Mouse (Mus musculus) kidney, embryonic 15.5 days (tissue): Measurements from ENCODE around the gene Ryr2. TPM values are rescaled to one million over a fixed set of nuclear protein-coding genes. Genes with fewer than 3 reads are reported as not detected.
"Not testable (repeated sequence)": the region's sequence is repeated elsewhere in the genome, so short reads cannot be mapped to it uniquely, and the experiment has no call there.

Source experiments
- ATAC-seq: fragments of 200-750 bp; cut with Nextera tagmentation; replicated peaks from 2 replicates; pipeline ENCODE4 v1.8.0; 2017; ENCODE audit warnings: moderate TSS enrichment; ENCODE audit not compliant: low FRiP score
- H3K27ac ChIP-seq: fragments of 300-500 bp; sonication (generic); 2 replicates; pipeline ENCODE4 v1.5.1; 2015; ENCODE audit warnings: mild to moderate bottlenecking, inconsistent platforms
- H3K27me3 ChIP-seq: fragments of 300-500 bp; sonication (generic); 2 replicates; pipeline ENCODE4 v1.6.1; 2015; ENCODE audit warnings: inconsistent platforms
- H3K36me3 ChIP-seq: fragments of 300-500 bp; sonication (generic); 2 replicates; pipeline ENCODE4 v1.6.1; 2015; ENCODE audit warnings: inconsistent platforms
- H3K4me1 ChIP-seq: fragments of 300-500 bp; sonication (generic); 2 replicates; pipeline ENCODE4 v1.6.1; 2015; ENCODE audit warnings: inconsistent platforms
- H3K4me2 ChIP-seq: fragments of 300-500 bp; sonication (generic); 2 replicates; pipeline ENCODE4 v1.6.1; 2015; ENCODE audit warnings: moderate library complexity, mild to moderate bottlenecking, inconsistent platforms
- H3K4me3 ChIP-seq: fragments of 300-500 bp; sonication (generic); replicated peaks from 2 replicates; pipeline ENCODE4 v1.5.1; 2015; ENCODE audit warnings: mild to moderate bottlenecking, inconsistent platforms
- H3K9ac ChIP-seq: fragments of 300-500 bp; sonication (generic); 2 replicates; pipeline ENCODE4 v1.6.1; 2015; ENCODE audit warnings: mild to moderate bottlenecking, inconsistent platforms
- H3K9me3 ChIP-seq: fragments of 300-500 bp; sonication (generic); replicated peaks from 2 replicates; pipeline ENCODE4 v1.6.1; 2016; ENCODE audit warnings: inconsistent platforms
- WGBS: fragments of 180-500 bp; shearing (Covaris S2); methylation state at CpG from one replicate; pipeline ENCODE4 v1.1.7; 2015; ENCODE audit warnings: mixed read lengths; 5-methylcytosine and 5-hydroxymethylcytosine counted together
- polyA plus RNA-seq: library from polyadenylated mRNA; unstranded; fragments of >200 nt; fragmentation: Nextera tagmentation; extraction: Ambion mirVana; gene quantifications from 2 replicates; pipeline ENCODE4 v1.2.1, GENCODE M21; 2015

Gene Ryr2
- polyA plus RNA-seq, 1 experiment from 2014 or later: 0.42 TPM

DNA sequence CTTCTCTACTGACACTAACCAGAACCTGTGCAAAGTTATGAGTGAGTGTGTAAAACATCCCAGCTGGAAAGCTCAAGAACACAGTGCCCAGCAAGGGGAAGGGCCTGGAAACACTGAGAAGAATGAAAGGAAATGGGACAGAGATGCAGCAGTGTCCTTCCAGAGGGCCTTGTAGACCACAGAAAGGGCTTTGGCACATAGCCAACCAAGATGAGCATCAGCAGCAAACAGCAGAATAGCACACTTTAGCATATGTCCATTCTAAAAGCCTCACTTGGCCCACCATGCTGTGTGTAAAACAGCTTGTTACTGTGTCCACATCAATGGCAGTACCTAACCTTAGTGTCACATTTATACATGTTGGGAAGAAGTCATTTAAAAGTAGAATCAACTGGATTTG is 142.4 kb downstream of the Ryr2 start:
- H3K4me3 ChIP-seq: no peak overlapping the region
- ATAC-seq: no peak
- no peak overlapping the region for H3K27ac ChIP-seq
- H3K4me1 ChIP-seq: no peaks in the 10 kb centered on the region
- no peaks in the 10 kb centered on the region for H3K9me3 ChIP-seq
- no peak overlapping the region for H3K4me2 ChIP-seq
- no peaks in the 10 kb centered on the region for H3K27me3 ChIP-seq
- H3K36me3 ChIP-seq: no peaks in the 10 kb centered on the region
- H3K9ac ChIP-seq: no peak overlapping the region

DNA sequence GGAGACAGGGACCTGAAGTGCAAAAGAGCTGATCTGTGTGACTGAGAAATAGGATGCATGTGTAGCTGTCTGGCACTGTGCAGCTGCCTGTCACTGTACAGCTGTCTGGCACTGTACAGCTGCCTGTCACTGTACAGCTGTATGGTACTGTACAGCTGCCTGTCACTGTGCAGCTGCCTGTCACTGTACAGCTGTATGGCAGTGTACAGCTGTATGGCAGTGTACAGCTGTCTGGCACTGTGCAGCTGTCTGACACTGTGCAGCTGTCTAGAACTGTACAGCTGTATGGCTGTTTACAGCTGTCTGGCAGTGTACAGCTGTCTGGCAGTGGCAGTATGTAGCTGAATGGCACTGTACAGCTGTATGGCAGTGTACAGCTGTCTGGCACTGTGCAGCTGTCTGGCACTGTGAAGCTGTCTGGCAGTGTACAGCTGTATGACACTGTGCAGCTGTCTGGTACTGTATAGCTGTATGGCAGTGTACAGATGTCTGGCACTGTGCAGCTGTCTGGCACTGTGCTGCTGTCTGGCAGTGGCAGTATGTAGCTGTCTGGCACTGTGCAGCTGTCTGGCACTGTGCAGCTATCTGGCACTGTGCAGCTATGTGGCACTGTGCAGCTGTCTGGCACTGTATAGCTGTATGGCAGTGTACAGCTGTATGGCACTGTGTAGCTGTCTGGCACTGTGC is 147.1 kb downstream of the Ryr2 start:
- Histone ChIP-seq H3K4me2 (no peak overlapping the region), H3K36me3 (no peaks in the 10 kb centered on the region), H3K27ac (no peak overlapping the region), H3K27me3 (no peaks in the 10 kb centered on the region), H3K4me3 (no peak overlapping the region), H3K9ac (no peak overlapping the region), H3K9me3 (no peaks in the 10 kb centered on the region), H3K4me1 (no peaks in the 10 kb centered on the region)
- no peak for ATAC-seq

DNA sequence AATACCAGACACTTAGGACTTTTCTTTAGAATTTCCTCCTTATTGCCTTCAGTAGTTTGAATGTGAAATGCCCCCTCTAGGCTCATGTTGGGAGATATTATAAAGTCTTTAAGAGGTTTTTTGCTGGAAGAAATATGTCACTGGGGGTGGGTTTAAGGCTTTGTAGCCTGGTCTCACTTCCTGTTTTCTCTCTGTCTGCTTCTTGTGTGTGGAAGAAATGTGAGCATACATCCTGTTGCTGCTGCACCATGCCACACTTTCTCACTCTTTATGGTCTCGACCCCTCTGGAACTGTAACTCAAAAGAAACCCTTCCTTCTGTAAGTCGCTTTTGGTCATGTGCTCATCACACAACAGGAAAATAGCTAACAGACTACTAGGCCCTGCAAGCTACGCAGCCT is 147.9 kb downstream of the Ryr2 start:
- 68% methylated on average over 3 of the region's 3 CpGs for WGBS
- H3K9ac ChIP-seq: no peak overlapping the region
- no peaks in the 10 kb centered on the region for H3K9me3 ChIP-seq
- no peaks in the 10 kb centered on the region for H3K36me3 ChIP-seq
- ATAC-seq: no peak
- H3K4me1 ChIP-seq: no peaks in the 10 kb centered on the region
- no peak overlapping the region for H3K27ac ChIP-seq
- no peaks in the 10 kb centered on the region for H3K27me3 ChIP-seq
- no peak overlapping the region for H3K4me2 ChIP-seq
- H3K4me3 ChIP-seq: no peak overlapping the region

DNA sequence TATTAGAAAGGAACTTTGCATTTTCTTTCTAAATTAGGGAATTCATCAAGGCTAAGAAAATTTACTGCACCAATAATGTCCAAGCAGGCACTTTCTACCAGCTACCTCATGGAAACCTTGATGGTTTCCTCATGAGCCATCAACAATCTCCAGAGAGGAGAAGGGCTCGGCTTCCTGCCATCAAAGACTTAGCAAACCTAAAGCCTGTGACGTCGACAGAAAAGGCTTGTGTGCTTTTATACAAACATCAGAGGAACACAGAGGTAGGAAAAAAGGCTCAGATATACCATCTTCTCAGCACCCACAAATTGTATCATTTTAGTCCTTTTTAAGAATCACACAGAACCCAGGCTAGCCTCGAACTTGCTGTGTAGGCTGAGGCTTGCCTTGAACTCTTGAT is 148.5 kb downstream of the Ryr2 start:
- Histone ChIP-seq H3K36me3 (no peaks in the 10 kb centered on the region), H3K9me3 (no peaks in the 10 kb centered on the region)

DNA sequence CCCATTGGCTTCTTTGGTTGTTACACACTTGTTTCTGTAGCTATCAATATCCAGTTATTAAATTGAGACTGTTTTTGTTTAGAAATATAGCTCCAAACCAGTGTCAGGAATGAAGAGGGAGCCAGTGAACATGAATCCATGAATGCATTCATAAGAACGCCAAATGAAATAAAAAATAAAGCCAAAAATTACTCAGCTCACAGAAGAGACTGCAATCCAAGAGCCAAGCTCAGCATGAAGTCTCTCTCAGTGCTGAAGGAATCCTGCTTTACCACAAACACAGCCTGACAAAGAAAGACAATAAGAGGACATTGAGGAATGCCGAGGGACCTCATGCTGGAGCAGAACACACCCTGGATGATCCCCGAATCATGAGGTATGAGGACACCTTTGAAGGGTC is 154.8 kb downstream of the Ryr2 start:
- Histone ChIP-seq H3K4me2 (no peak overlapping the region), H3K4me1 (no peaks in the 10 kb centered on the region), H3K4me3 (no peak overlapping the region), H3K9ac (no peak overlapping the region), H3K36me3 (no peaks in the 10 kb centered on the region), H3K27ac (no peak overlapping the region), H3K27me3 (no peaks in the 10 kb centered on the region), H3K9me3 (no peaks in the 10 kb centered on the region)
- no peak for ATAC-seq
- 80% methylated on average over 3 of the region's 3 CpGs for WGBS

More for the DNA sequence above, 148.5 kb downstream of the Ryr2 start:
- Histone ChIP-seq H3K4me1 (no peaks in the 10 kb centered on the region), H3K9ac (no peak overlapping the region), H3K4me3 (no peak overlapping the region), H3K4me2 (no peak overlapping the region), H3K27me3 (no peaks in the 10 kb centered on the region), H3K27ac (no peak overlapping the region)
- 77% methylated on average over 4 of the region's 4 CpGs for WGBS
- ATAC-seq: no peak

DNA sequence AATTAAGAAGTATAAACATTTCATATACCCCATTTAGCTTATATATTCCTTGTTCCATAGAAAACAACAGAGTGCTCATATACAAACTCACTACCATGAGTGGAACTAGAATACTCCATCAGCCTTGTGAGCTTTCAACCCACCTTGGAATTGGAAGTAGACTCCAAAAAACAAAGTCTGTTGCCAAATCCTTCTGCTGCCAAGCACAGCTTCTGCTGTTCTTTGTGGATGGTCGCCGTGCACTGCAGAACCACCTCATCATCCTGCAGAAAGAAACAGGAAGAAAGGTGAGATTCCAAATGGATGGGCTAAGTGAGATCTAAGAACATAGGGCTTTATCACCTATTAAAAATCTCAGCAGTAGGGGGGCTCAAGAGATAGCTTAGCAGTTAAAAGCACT is 161.0 kb downstream of the Ryr2 start:
- 96% methylated on average over 2 of the region's 2 CpGs for WGBS
- Histone ChIP-seq H3K9me3 (no peaks in the 10 kb centered on the region), H3K27ac (no peak overlapping the region), H3K36me3 (no peaks in the 10 kb centered on the region), H3K27me3 (no peaks in the 10 kb centered on the region), H3K9ac (no peak overlapping the region), H3K4me3 (no peak overlapping the region), H3K4me1 (no peaks in the 10 kb centered on the region), H3K4me2 (no peak overlapping the region)
- no peak for ATAC-seq

DNA sequence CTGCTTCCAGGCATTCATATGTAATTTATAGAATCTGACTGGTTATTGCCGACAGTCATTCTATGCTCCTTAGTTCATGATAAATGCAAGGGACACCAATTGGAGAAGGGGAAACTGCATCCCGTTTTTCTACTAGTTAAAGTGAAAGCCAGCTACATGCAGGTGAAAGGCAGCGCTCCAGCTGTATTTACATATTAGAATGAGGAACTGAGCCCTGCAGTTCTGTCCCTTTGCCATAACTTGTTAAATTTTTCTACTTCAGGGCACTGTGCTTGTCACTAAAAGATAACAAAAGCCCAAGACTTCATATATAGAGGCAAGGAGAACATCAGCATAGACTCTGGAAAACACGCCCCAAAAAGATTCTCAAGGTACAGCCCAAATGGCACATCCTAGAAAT is 165.0 kb downstream of the Ryr2 start:
- H3K4me2 ChIP-seq: no peak overlapping the region
- no peaks in the 10 kb centered on the region for H3K36me3 ChIP-seq
- H3K9ac ChIP-seq: no peak overlapping the region
- no peak for ATAC-seq
- no peak overlapping the region for H3K4me3 ChIP-seq
- whole genome bisulfite sequencing: 82% methylated on average over 4 of the region's 4 CpGs
- H3K27ac ChIP-seq: no peak overlapping the region
- no peaks in the 10 kb centered on the region for H3K9me3 ChIP-seq
- no peaks in the 10 kb centered on the region for H3K4me1 ChIP-seq
- no peaks in the 10 kb centered on the region for H3K27me3 ChIP-seq

GRCm38 (mm10) chr13:11934297-11935060 is 172.3 kb downstream of the Ryr2 start:
- not testable (repeated sequence) for H3K36me3 ChIP-seq, H3K4me1 ChIP-seq, H3K27me3 ChIP-seq, H3K9me3 ChIP-seq, H3K4me2 ChIP-seq, ATAC-seq, H3K4me3 ChIP-seq, H3K9ac ChIP-seq, H3K27ac ChIP-seq
- WGBS: 52% methylated on average over 3 of the region's 3 CpGs

DNA sequence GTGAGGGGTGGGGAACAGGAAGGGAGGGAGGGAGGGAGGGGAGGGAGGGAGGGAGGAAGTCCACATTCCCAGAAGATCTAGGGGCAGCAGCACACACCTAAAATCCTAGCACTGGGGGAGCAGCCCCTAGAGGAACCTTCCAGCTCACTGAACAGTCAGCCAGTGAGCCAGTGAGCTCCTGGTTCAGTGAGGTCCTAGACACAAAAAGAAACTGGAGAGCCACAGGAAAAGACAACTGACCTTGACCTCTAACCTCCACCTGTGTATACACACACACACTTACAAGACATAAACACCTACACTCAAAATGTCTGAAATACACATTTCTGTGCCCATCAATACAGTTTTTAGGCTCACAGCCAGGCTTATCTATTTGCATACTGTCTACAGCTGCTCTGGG is 173.4 kb downstream of the Ryr2 start:
- H3K4me3 ChIP-seq: no peak overlapping the region
- no peak overlapping the region for H3K9ac ChIP-seq
- H3K36me3 ChIP-seq: no peaks in the 10 kb centered on the region
- no peaks in the 10 kb centered on the region for H3K9me3 ChIP-seq
- ATAC-seq: no peak
- H3K27me3 ChIP-seq: no peaks in the 10 kb centered on the region
- H3K27ac ChIP-seq: no peak overlapping the region
- no peak overlapping the region for H3K4me2 ChIP-seq
- H3K4me1 ChIP-seq: no peaks in the 10 kb centered on the region

- Histone ChIP-seq H3K9me3 (no peaks in the 10 kb centered on the region), H3K4me3 (no peak overlapping the region), H3K4me2 (no peak overlapping the region), H3K9ac (no peak overlapping the region), H3K36me3 (no peaks in the 10 kb centered on the region), H3K4me1 (no peaks in the 10 kb centered on the region), H3K27ac (no peak overlapping the region), H3K27me3 (no peaks in the 10 kb centered on the region)
- no peak for ATAC-seq
- 87% methylated on average over 3 of the region's 3 CpGs for WGBS
Observed at GRCm38 (mm10) chr13:11928709-11929108, 178.0 kb downstream of the Ryr2 start.

DNA sequence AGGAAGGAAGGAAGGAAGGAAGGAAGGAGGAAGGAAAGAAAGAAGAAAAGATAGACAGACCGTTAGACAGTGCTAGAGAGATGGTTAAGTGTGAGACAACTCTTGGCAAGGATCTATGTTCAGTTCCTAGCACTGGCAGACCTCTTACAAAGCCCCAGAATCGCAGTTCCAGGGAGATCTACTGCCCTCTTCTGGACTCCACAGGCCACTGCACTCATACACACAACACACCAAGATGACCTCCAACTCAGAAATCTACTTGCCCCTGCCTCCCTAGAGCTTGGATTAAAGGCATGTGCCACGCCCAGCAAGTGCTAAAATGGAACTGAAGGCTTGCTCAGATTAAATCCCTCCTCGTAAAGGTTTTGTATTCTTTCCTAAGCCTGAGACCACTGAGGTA is 179.0 kb downstream of the Ryr2 start:
- Histone ChIP-seq H3K27ac (no peak overlapping the region), H3K9ac (no peak overlapping the region), H3K4me1 (no peaks in the 10 kb centered on the region), H3K36me3 (no peaks in the 10 kb centered on the region), H3K4me3 (no peak overlapping the region), H3K9me3 (no peaks in the 10 kb centered on the region), H3K4me2 (no peak overlapping the region), H3K27me3 (no peaks in the 10 kb centered on the region)
- ATAC-seq: no peak
- WGBS: 88% methylated on average over 4 of the region's 4 CpGs

DNA sequence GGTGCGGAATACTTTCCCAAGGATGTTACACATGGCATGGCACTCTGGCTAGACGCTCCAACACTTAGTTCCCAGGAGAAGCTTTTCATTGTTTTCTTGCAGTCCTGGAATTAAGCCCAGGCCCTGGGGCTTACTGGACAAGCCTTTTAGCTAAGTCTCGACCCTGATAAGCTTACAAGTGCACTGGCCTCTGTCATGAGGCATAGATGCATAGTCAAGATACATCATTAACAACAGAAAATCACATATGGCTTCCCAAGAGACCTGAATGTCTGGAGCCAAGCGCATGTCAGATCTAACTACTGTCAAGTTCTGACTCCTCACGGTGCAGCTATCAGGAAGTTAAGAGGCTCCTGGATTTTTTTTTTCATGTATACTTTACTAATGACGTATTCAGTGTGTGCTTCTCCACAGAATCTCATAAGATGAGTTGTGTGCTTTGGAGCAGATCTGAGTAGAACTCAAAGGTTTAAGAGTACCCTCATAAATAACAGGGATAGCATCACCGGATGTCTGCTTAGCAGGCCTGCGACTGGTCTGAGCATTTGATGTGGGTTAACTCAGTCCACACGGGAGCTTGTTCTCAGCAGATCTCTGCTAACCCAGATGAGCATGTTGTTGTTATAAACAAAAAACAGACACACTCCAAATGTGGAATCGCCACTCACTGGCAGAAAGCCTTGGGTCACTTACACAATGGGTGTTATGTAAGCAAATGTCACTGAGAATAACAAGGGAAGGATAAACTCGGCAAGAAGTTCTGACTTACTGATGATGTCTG is 179.8 kb downstream of the Ryr2 start:
- Histone ChIP-seq H3K9ac (no peak overlapping the region), H3K4me1 (no peaks in the 10 kb centered on the region), H3K9me3 (no peaks in the 10 kb centered on the region), H3K4me2 (no peak overlapping the region), H3K27me3 (no peaks in the 10 kb centered on the region), H3K4me3 (no peak overlapping the region), H3K27ac (no peak overlapping the region), H3K36me3 (no peaks in the 10 kb centered on the region)
- ATAC-seq: no peak
- WGBS: 67% methylated on average over 11 of the region's 11 CpGs
